In genomic region chr15:87074559-87074958, GRCm38 (mm10) we compare ENCODE assay signal across 11 mouse cellular contexts.
"Had no signal": no experiment of that assay in that cellular context is flagged by ENCODE, and none has a peak within 500 bp of the region (broad histone marks: within the 10 kb centered on the region; RNA-seq: fewer than 3 reads in every experiment).

No protein-coding gene starts in this region.

- H3K27me3 ChIP-seq: limb, embryonic 15.5 days; lung, embryonic 15.5 days; midbrain, embryonic 12.5 days had no signal

- H3K4me2 ChIP-seq: limb, embryonic 15.5 days; lung, embryonic 15.5 days; midbrain, embryonic 12.5 days had no signal

- H3K4me3 ChIP-seq: limb, embryonic 15.5 days; lung, embryonic 15.5 days; midbrain, embryonic 12.5 days had no signal

- H3K27ac ChIP-seq: kidney, postnatal 0 days; limb, embryonic 15.5 days; lung, embryonic 15.5 days; midbrain, embryonic 12.5 days had no signal

- H3K36me3 ChIP-seq: limb, embryonic 15.5 days; lung, embryonic 15.5 days; midbrain, embryonic 12.5 days had no signal

- H3K9me3 ChIP-seq: limb, embryonic 15.5 days; lung, embryonic 15.5 days; midbrain, embryonic 12.5 days had no signal

- H3K4me1 ChIP-seq: limb, embryonic 15.5 days; lung, embryonic 15.5 days; midbrain, embryonic 12.5 days had no signal

- ATAC-seq: intestine, embryonic 16.5 days; midbrain, embryonic 16.5 days had no signal

- DNase-seq: kidney, postnatal 36 days; layer of hippocampus, adult 9-11 months; layer of hippocampus, postnatal 36 days; lung, postnatal 14 days; right cerebral cortex, postnatal 14 days had no signal

- H3K9ac ChIP-seq: limb, embryonic 15.5 days; lung, embryonic 15.5 days; midbrain, embryonic 12.5 days had no signal
